Mouse (Mus musculus): Measurements from ENCODE around the gene Klhdc1. TPM values are rescaled to one million over a fixed set of nuclear protein-coding genes. Genes with fewer than 3 reads are reported as not detected.

Gene Klhdc1
- total RNA-seq, 2 experiments from 2014 or later, result 18.7 to 24.1 TPM

DNA sequence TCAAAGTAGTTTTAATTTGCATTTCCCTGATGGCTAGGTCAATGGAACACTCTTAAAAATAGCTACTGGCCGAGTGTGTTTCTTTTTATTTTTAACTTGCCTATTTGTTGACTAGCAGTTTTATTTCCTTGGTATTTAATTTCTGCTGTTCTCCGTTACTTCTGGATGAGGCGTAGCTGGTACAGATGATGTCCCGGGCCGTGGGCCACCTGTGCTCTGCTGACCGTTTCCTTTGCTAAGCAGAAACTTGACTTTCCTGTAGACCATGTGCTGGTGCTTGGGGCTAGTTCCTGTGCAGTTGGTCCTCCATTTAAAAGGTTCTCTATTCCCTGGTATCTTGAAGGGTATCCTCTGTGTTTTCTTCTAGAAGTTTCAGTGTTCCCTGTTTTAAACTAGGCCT lies 51.4 kb downstream of the Klhdc1 start:
- Histone ChIP-seq H3K4me3 (no peak overlapping the region), H3K27ac (peak overlapping the region; percentile 87)
- no peak for TF ChIP-seq CTCF (IDR thresholded peaks at IDR 0.05)
- intact Hi-C loops (cut with DNase I), result no loop called here
- peak; percentile 67 for DNase-seq

DNA sequence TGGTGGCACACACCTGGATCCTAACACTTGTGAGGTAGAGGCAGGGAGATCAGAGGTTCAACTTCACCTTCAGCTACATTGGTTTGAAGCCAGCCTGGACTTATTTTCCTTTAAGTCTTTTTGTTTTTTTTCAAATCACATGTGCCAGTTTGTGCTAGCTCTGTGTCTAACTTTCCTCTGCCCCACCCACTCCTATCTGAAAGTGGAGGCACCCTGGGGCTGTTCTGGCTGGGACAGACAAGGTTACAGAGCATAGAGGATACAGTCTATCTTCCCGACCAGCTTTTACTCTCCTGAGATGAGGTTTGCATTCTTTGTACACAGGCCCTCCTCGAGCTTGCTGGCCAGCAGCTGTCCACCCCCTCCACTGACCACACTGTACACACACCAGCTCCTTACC lies 52.8 kb downstream of the Klhdc1 start:
- no peak for DNase-seq
- Histone ChIP-seq H3K27ac (peak overlapping the region; percentile 4), H3K4me3 (no peak overlapping the region)
- no peak for TF ChIP-seq CTCF (IDR thresholded peaks at IDR 0.05)
- intact Hi-C loops (cut with DNase I), result no loop called here

DNA sequence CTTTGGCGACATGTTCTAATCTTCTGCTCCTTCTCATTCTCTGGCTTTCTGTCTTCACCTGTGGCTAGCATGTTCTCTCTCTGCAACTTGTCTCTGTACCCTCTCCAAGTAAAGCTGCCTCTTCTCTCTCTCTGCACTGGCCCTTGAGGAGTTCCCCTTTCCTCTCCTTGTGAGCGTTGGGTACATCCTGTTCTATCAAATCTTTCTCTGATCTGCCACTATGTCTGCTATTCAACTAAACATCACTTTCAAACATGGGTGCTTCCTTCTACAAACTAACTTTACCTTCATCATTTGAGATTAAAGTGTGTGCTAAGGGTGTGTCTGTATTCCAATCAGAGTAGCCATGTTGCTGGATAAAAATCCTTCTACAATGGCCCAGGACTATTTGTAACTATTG lies 54.0 kb downstream of the Klhdc1 start:
- DNase-seq, result no peak
- Histone ChIP-seq H3K4me3 (no peak overlapping the region), H3K27ac (peak overlapping the region; percentile 97)
- intact Hi-C loops (cut with DNase I), result loop anchor here (5.0 kb wide), 1 partner anchor 98 kb away; the partner anchor contains the start of genes Dnaaf2 and Gm49383
- TF ChIP-seq CTCF (IDR thresholded peaks at IDR 0.05), result no peak

DNA sequence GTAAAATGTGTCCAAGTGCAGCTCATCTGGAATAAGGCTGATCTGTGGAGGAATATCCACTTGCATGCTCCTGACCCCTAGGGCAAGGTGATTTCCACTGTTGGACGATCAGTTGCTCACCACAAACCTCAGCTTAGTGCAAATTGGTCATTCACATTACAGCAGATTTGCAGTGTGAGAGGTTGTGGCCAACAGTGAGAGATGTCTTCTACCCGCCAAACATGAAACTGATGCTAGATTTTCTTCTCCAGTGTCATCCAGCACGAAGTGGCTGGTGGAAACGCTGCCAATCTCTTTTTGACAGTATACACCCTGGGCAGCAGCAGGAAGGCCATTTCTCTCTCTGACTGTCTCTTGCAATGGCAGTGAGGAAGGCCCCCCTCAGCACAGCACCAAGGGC lies 54.7 kb downstream of the Klhdc1 start:
- intact Hi-C loops (cut with DNase I), result loop anchor here (5.0 kb wide), 1 partner anchor 98 kb away; the partner anchor contains the start of genes Dnaaf2 and Gm49383
- DNase-seq, result peak; percentile 56
- H3K4me3 ChIP-seq, result peak overlapping the region; percentile 93

DNA sequence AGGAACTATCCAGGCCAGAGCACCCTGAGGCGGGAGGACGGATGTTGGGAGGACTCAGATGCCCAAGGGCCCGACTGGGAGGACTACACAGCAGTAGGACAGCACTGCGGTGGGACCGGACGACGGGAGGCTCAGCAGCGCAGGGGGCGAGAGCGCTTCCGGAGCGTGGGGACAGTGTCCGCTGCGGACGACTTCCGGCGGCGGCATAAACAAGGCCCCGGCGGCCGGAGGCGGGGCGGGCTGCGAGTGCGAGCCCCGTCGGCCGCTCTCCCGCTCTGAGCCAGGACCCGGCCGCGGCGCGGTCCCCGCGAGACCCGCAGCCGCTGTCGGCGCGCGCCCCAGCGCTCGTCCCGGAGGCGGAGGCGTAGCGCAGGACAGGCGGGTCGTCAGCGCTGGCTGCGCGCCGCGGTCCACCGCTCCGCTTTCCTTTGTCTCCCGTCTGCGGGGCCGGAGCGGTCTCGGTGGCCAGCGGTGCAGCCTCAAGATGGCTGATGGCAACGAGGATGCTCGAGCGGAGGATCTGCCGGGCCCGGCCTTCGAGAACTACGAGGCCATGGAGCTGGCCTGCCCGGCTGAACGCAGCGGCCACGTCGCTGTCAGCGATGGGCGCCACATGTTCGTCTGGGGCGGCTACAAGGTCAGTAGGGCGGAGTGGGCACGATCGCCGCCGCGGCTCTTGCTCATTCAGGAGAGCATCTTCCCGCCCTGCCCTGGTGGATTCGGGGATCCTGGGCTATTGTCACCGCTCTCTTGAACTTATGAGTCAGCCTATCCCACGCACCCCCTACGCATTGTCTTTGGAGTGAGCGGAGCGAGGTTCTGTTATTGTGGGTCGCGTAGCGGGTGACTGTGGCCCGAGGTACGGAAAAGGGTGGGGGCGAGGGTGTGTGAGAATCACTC lies 55.8 kb downstream of the Klhdc1 start, which contains the start of gene Klhdc2:
Gene Klhdc2, plus strand, starts transcription at position 171 of the 900 bp plus-strand sequence.
- Histone ChIP-seq H3K4me3 (peak within 1 kb of the TSS; percentile 93), H3K27ac (peak within 1 kb of the TSS; percentile 97)
- TF ChIP-seq CTCF (IDR thresholded peaks at IDR 0.05), result no peak
- DNase-seq, result peak; percentile 95
- intact Hi-C loops (cut with DNase I), result loop anchor here (5.0 kb wide), 1 partner anchor 99 kb away; the partner anchor contains the start of genes Dnaaf2 and Gm49383

More for the DNA sequence above, 54.7 kb downstream of the Klhdc1 start:
- H3K27ac ChIP-seq, result peak overlapping the region; percentile 97
- no peak for TF ChIP-seq CTCF (IDR thresholded peaks at IDR 0.05)

DNA sequence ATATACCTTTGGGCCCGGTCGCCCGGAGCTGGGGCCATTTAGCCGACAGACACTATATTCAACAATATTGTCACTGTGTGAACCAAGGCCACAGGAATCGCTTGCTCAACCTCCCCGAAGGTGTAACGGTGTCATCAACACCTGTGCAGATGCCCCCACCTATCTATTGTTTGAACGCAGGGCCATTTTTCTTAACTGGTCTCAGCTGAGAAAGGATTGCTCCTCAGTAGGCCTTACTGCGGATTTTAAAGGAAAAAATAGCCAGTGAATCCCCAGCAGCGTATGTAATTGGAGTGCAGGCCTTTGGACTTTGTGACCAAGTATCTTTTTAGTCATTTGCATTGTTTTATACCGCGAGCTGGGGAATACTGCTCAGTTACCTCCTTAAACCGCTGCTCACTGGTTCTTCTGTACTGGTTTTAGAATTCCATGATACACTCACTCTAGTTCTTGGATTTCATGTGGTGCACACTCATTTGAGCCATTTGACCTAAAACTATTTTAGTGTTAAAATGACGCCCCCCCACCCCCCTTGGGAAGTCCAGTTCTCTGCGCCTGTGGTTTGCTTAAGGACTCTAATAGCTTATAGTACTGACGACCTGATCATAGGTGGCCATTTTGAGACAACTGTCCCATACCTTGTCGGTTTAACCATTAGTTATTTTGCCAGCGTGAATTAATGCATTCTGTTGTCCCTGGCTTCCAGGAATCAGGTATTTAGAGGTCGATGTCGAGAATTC lies 56.6 kb downstream of the Klhdc1 start:
- H3K4me3 ChIP-seq, result peak overlapping the region; percentile 93
- peak overlapping the region; percentile 97 for H3K27ac ChIP-seq
- TF ChIP-seq CTCF (IDR thresholded peaks at IDR 0.05), result no peak
- DNase-seq, result no peak
- intact Hi-C loops (cut with DNase I), result loop anchor here (5.0 kb wide), 1 partner anchor 100 kb away; the partner anchor contains the start of genes Dnaaf2 and Gm49383

DNA sequence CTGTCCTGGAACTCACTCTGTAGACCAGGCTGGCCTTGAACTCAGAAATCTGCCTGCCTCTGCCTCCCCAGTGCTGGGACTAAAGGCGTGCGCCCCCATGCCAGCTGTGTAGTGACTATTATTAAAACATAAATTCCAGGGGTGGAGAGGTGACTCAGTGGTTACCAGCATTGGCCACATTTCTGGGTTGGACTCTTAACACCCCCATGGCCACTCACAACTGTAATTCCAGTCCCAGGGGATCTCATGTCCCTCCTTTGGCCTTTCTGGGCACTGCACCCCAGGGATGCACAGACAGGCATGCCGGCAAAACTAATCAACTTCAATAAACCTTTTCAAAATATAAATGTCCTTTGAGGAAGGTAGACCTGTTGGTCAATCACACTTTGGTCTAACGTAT lies 57.3 kb downstream of the Klhdc1 start:
- TF ChIP-seq CTCF (IDR thresholded peaks at IDR 0.05), result no peak
- no peak for DNase-seq
- Histone ChIP-seq H3K4me3 (peak overlapping the region; percentile 93), H3K27ac (peak overlapping the region; percentile 40; the same call in 1 of the 2 replicates)
- intact Hi-C loops (cut with DNase I), result loop anchor here (5.0 kb wide), 1 partner anchor 101 kb away; the partner anchor contains the start of genes Dnaaf2 and Gm49383

DNA sequence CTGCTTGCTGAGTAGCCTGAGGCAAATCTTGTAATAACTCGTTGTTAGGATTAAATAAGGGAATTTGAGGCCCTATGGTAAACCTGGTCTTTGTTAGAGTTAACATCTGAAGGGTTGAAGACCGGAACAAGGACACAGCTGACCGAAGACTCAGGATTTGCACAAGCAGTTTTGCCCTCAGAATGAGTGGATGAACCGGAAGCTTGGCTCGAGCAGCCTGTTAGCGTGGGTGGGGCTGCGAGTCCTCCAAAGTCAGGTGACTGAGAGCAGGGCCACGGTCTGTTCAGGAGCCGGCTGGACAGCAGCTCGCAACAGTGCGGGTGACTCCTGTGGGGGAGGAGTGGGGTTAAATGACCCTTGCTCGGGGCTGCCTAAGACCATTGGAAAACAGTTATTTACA lies 58.3 kb downstream of the Klhdc1 start:
- peak; percentile 62 for DNase-seq
- H3K4me3 ChIP-seq, result peak overlapping the region; percentile 44
- intact Hi-C loops (cut with DNase I), result loop anchor here (5.0 kb wide), 1 partner anchor 102 kb away; the partner anchor contains the start of genes Dnaaf2 and Gm49383
- TF ChIP-seq CTCF (IDR thresholded peaks at IDR 0.05), result no peak
- H3K27ac ChIP-seq, result peak overlapping the region; percentile 50

DNA sequence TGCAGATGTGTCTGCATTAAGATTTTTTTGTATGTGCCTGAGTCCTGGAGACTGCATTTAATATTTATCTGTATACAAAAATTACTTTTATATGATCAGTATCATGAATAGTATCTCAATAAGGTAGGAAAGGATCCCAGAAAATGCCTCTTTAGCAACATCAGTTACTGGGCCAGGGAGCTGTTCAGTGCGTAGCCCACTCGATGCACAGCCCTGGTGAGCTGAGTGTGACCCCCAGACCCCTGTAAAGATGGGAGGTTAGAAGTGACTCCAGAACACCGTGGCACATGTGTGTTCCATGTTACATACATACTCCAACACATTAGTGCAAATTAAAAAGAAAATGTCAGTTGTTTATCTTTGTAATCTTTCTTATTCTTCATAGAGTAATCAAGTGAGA lies 58.9 kb downstream of the Klhdc1 start:
- no peak for TF ChIP-seq CTCF (IDR thresholded peaks at IDR 0.05)
- no peak overlapping the region for H3K4me3 ChIP-seq
- DNase-seq, result no peak
- intact Hi-C loops (cut with DNase I), result loop anchor here (5.0 kb wide), 1 partner anchor 103 kb away; the partner anchor contains the start of genes Dnaaf2 and Gm49383
- H3K27ac ChIP-seq, result peak overlapping the region; percentile 50; the same call in 1 of the 2 replicates

DNA sequence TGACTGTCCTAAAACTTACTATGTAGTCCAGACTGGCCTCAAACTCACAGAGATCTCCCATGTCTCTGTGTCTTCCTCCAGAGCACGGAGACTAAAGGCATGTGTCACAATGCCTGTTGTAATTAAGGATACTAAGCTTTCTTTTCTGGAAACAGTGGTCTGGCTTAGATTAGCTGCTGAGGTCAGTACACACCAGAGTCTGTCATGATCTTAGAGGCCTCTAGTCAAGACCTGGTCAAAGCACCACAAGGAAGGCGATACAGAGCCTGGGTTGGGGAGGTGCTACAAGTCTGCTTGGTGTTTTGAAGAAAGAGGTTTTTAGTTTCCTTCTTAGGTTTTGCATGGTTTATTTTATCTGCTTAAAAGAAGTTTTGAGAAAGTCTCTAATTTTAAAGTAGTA lies 59.4 kb downstream of the Klhdc1 start:
- intact Hi-C loops (cut with DNase I), result no loop called here
- TF ChIP-seq CTCF (IDR thresholded peaks at IDR 0.05), result no peak
- H3K27ac ChIP-seq, result no peak overlapping the region
- no peak for DNase-seq
- H3K4me3 ChIP-seq, result no peak overlapping the region

DNA sequence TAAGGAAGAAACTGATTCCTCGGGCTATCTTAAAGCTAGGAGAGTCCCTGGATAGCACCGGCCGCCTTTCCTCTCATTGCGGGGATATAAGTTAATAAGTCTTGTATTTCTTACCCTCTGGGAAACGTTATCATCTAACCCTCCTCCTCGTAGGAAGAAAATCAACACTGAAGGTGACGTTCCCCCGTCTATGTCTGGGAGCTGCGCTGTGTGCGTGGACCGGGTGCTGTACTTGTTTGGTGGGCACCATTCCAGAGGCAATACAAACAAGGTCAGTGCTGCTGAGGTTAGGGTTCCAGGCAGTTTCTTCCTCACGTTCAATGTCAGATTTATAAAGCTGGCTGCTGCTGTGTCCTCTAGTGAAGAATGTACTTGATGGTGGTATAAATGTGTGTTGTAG lies 61.2 kb downstream of the Klhdc1 start:
- no peak for DNase-seq
- no peak for TF ChIP-seq CTCF (IDR thresholded peaks at IDR 0.05)
- intact Hi-C loops (cut with DNase I), result no loop called here
- no peak overlapping the region for H3K4me3 ChIP-seq
- no peak overlapping the region for H3K27ac ChIP-seq

DNA sequence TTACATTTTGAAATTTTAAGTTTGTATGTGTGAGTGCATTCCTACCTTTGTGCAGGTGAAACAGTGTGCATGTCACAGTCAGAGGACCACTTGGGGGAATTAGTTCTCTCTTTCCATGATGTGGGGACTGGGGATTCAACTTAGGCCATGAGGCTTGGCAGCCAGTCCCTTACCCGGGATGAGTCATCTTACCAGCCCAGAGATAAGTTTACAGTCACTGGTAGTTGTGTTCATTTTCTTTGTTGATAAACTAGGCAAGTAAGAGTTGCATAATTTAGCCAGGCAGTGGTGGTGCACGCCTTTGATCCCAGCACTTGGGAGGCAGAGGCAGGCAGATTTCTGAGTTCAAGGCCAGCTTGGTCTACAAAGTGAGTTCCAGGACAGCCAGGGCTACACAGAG lies 63.1 kb downstream of the Klhdc1 start:
- no peak overlapping the region for H3K4me3 ChIP-seq
- no peak overlapping the region for H3K27ac ChIP-seq
- no peak for TF ChIP-seq CTCF (IDR thresholded peaks at IDR 0.05)
- intact Hi-C loops (cut with DNase I), result no loop called here
- DNase-seq, result no peak

Measured in gastrocnemius, adult 2 months (tissue).